Mouse (Mus musculus) erythroblast, embryonic 14.5 days (primary cell): Measurements from ENCODE around the gene Gm3636. TPM values are rescaled to one million over a fixed set of nuclear protein-coding genes. Genes with fewer than 3 reads are reported as not detected.
"Not testable (repeated sequence)": the region's sequence is repeated elsewhere in the genome, so short reads cannot be mapped to it uniquely, and the experiment has no call there.

Source experiments
- H3K27me3 ChIP-seq: 2 replicates; pipeline ENCODE4 v1.6.1; 2012; ENCODE audit warnings: inconsistent platforms; ENCODE audit not compliant: control insufficient read depth
- H3K36me3 ChIP-seq: 2 replicates; pipeline ENCODE4 v1.6.1; 2012; ENCODE audit warnings: mild to moderate bottlenecking, inconsistent platforms; ENCODE audit not compliant: control insufficient read depth
- H3K4me1 ChIP-seq: 2 replicates; pipeline ENCODE4 v1.6.1; 2012; ENCODE audit warnings: inconsistent platforms; ENCODE audit not compliant: control insufficient read depth
- H3K4me3 ChIP-seq: replicated peaks from 2 replicates; pipeline ENCODE3; 2012; ENCODE audit warnings: moderate library complexity, mild to moderate bottlenecking, inconsistent platforms
- H3K9me3 ChIP-seq: 2 replicates; pipeline ENCODE4 v1.6.1; 2012; ENCODE audit warnings: low read length, inconsistent platforms, mixed read lengths; ENCODE audit not compliant: control insufficient read depth
- polyA plus RNA-seq: library from polyadenylated mRNA; stranded (reverse); fragments of >175 nt; gene quantifications from 2 replicates; pipeline ENCODE4 v1.2.3, GENCODE M21; 2012

Gm3636 gene
- not detected in 2 replicates for polyA plus RNA-seq

DNA sequence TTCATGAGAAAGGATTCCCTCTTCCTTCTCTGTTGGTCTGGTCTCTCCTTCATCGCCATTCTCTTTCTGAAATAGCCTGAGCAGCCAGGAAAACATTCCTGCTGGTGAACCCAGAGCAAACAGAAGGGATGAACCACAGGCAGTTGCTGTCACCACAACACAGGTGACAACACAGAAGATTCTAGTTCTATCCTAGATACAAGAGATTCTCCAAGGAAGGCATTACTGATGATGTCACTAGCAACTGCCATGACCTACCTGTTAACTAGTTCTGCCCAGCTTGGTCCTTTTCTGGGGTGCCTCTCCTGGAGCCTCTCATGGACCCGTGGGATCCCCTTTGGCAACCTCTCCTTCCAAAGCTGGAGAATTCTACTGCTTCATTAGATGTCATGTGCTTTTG is at the start of gene Gm3636:
Gene Gm3636, minus strand, starts transcription at position 101 of the 400 bp plus-strand sequence.
- not testable (repeated sequence) for H3K4me3 ChIP-seq, H3K4me1 ChIP-seq, H3K9me3 ChIP-seq, H3K27me3 ChIP-seq, H3K36me3 ChIP-seq

DNA sequence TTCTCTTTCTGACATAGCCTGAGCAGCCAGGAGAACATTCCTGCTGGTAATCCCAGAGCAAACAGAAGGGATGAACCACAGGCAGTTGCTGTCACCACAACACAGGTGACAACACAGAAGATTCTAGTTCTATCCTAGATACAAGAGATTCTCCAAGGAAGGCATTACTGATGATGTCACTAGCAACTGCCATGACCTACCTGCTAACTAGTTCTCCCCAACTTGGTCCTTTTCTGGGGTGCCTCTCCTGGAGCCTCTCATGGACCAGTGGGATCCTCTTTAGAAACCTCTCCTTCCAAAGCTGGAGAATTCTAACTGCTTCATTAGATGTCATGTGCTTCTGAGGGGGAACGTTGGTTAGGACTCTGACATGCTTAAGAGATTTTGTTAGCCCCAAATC is 32.2 kb upstream of the Gm3636 start, which contains the start of gene Gm8362:
Gene Gm8362, minus strand, starts transcription at position 101 of the 400 bp plus-strand sequence.
- not testable (repeated sequence) for H3K27me3 ChIP-seq, H3K36me3 ChIP-seq, H3K4me3 ChIP-seq, H3K9me3 ChIP-seq, H3K4me1 ChIP-seq

GRCm38 (mm10) chr14:6757231-6757536 is 15.1 kb upstream of the Gm3636 start:
- H3K36me3 ChIP-seq, H3K27me3 ChIP-seq, H3K9me3 ChIP-seq, H3K4me3 ChIP-seq, H3K4me1 ChIP-seq: not testable (repeated sequence)

GRCm38 (mm10) chr14:6756384-6757230 is 14.5 kb upstream of the Gm3636 start:
- H3K27me3 ChIP-seq, H3K4me3 ChIP-seq, H3K4me1 ChIP-seq, H3K36me3 ChIP-seq, H3K9me3 ChIP-seq: not testable (repeated sequence)

- H3K4me3 ChIP-seq, H3K9me3 ChIP-seq, H3K36me3 ChIP-seq, H3K27me3 ChIP-seq, H3K4me1 ChIP-seq: not testable (repeated sequence)
Measured at GRCm38 (mm10) chr14:6720151-6720550, 22.0 kb downstream of the Gm3636 start, which contains the start of gene Gm8050. Gm8050 (minus strand) TSS chr14:6720251.

Other genes starting within 250 kb of the Gm3636 start
- gene Gm8356, start 205.0 kb downstream of the Gm3636 start, polyA plus RNA-seq = not detected in 2 replicates
- gene Gm3629, start 151.7 kb downstream of the Gm3636 start, polyA plus RNA-seq = not detected in 2 replicates
- not detected in 2 replicates for gene Gm3460, start 119.9 kb downstream of the Gm3636 start, polyA plus RNA-seq
- gene Gm10251, start 58.2 kb downstream of the Gm3636 start, polyA plus RNA-seq = not detected in 2 replicates
- not detected in 2 replicates for gene Gm8050, start 22.1 kb downstream of the Gm3636 start, polyA plus RNA-seq
- not detected in 2 replicates for gene Gm8362, start 32.1 kb upstream of the Gm3636 start, polyA plus RNA-seq
- gene Gm3642, start 98.0 kb upstream of the Gm3636 start, polyA plus RNA-seq = not detected in 2 replicates
- not detected in 2 replicates for gene Gm3667, start 147.6 kb upstream of the Gm3636 start, polyA plus RNA-seq
- gene Gm6356, start 231.5 kb upstream of the Gm3636 start, polyA plus RNA-seq = not detected in 2 replicates